Mouse (Mus musculus) heart, embryonic 14.5 days (tissue): ENCODE measurements around the gene 1700012A03Rik. TPM values are rescaled to one million over a fixed set of nuclear protein-coding genes. Genes with fewer than 3 reads are reported as not detected.

Experiments
- ATAC-seq: fragments of 200-750 bp; cut with Nextera tagmentation; 2 replicates; pipeline ENCODE4 v1.8.0; 2017; ENCODE audit warnings: low read depth, moderate TSS enrichment; ENCODE audit not compliant: insufficient number of reproducible peaks, insufficient read depth, low FRiP score
- H3K27ac ChIP-seq, 2 experiments: fragments of 200-500 bp in 1 of 2; fragments of 300-500 bp in 1 of 2; sonication (generic) in 1 of 2; replicated peaks in 1 of 2; 2 replicates each; pipeline ENCODE4 v1.5.1; 2012 to 2014; ENCODE audit warnings: low read depth in 2 of 2, low read length in 2 of 2, control low read depth in 1 of 2, mild to moderate bottlenecking in 1 of 2, mixed read lengths in 1 of 2; ENCODE audit not compliant: control insufficient read depth in 1 of 2, insufficient read depth in 1 of 2
- H3K27me3 ChIP-seq: fragments of 300-500 bp; sonication (generic); 2 replicates; pipeline ENCODE4 v1.6.1; 2014; ENCODE audit warnings: mild to moderate bottlenecking, low read length, control low read depth; ENCODE audit not compliant: control insufficient read depth, insufficient read depth
- H3K36me3 ChIP-seq: fragments of 300-500 bp; sonication (generic); 2 replicates; pipeline ENCODE4 v1.6.1; 2014; ENCODE audit warnings: mild to moderate bottlenecking, control low read depth, low read length, mixed read lengths; ENCODE audit not compliant: control insufficient read depth, insufficient read depth
- H3K4me1 ChIP-seq, 2 experiments: fragments of 200-500 bp in 1 of 2; fragments of 300-500 bp in 1 of 2; sonication (generic) in 1 of 2; 2 replicates each; pipeline ENCODE4 v1.6.1; 2012 to 2014; ENCODE audit warnings: low read length in 2 of 2, control low read depth in 1 of 2, mixed read lengths in 1 of 2; ENCODE audit not compliant: control insufficient read depth in 2 of 2, insufficient read depth in 2 of 2
- H3K4me2 ChIP-seq: fragments of 300-500 bp; sonication (generic); 2 replicates; pipeline ENCODE4 v1.6.1; 2014; ENCODE audit warnings: mild to moderate bottlenecking, low read length
- H3K4me3 ChIP-seq, 2 experiments: fragments of 200-500 bp in 1 of 2; fragments of 300-500 bp in 1 of 2; sonication (generic) in 1 of 2; 2 replicates each; pipeline ENCODE4 v1.5.1; 2012 to 2014; ENCODE audit warnings: low read length in 2 of 2, mild to moderate bottlenecking in 2 of 2, control low read depth in 1 of 2, low read depth in 1 of 2, moderate library complexity in 1 of 2; ENCODE audit not compliant: control insufficient read depth in 1 of 2, insufficient read depth in 1 of 2
- H3K9ac ChIP-seq: fragments of 300-500 bp; sonication (generic); 2 replicates; pipeline ENCODE4 v1.6.1; 2014; ENCODE audit warnings: mild to moderate bottlenecking, low read length
- H3K9me3 ChIP-seq: fragments of 300-500 bp; sonication (generic); 2 replicates; pipeline ENCODE4 v1.6.1; 2016; ENCODE audit warnings: low read length, control low read depth; ENCODE audit not compliant: control insufficient read depth
- WGBS: fragments of 180-500 bp; shearing (Covaris S2); extraction: QIAGEN DNeasy Blood & Tissue Kit; methylation state at CpG from one replicate; pipeline ENCODE4 v1.1.7; 2014; 5-methylcytosine and 5-hydroxymethylcytosine counted together
- polyA plus RNA-seq: library from polyadenylated mRNA; unstranded; fragments of >200 nt; fragmentation: Nextera tagmentation; extraction: Ambion mirVana; gene quantifications from 2 replicates; pipeline ENCODE4 v1.2.1, GENCODE M21; 2014

Gene 1700012A03Rik
- polyA plus RNA-seq, 1 experiment from 2014 or later: not detected

DNA sequence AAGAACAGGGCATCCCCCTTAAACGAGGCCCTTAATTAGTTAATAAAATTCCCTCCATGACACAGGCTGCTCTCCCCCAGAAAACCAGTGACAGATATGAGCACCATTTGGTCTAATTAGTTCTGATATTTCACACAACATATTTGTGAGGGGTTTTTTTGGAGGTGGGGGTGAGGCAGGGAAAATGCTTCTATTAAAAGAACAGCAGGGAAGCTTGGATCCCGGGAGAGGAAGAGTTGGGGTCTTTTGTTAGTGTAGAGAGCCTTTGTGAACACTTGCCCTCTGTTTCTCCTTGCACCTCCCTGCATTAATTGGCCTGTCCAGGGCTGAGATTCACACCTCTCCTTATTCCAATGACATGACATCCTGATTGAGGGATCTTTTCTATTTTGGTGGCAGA lies 6.5 kb downstream of the 1700012A03Rik start:
- Histone ChIP-seq H3K4me2 (no peak overlapping the region), H3K9ac (no peak overlapping the region), H3K36me3 (no peaks in the 10 kb centered on the region), H3K4me1 (no peaks in the 10 kb centered on the region), H3K27ac (no peak overlapping the region), H3K4me3 (no peak overlapping the region), H3K27me3 (no peaks in the 10 kb centered on the region), H3K9me3 (no peaks in the 10 kb centered on the region)
- ATAC-seq: no peak
- WGBS: 34% methylated on average over 2 of the region's 2 CpGs

DNA sequence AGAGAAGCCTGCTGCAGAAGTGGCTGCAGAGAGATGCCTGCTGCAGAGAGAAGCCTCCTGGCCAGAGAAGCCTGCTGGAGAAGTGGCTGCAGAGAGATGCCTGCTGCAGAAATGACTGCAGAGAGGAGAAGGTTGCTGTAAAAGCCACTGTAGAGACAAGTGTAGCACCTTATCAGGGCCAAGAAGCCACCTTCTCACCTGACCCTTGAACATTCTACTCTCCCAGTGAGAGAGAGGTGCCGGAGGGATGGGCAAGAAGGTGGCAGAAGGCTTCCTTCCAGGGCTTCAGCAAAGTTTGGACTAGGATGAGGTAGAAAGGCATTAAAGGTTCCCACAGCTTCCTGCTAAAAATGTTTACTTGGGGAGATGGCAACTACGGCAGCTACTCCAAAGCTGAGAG lies 8.5 kb downstream of the 1700012A03Rik start:
- 70% methylated on average over 2 of the region's 2 CpGs for WGBS
- Histone ChIP-seq H3K9me3 (no peaks in the 10 kb centered on the region), H3K27ac (no peak overlapping the region), H3K36me3 (no peaks in the 10 kb centered on the region), H3K4me2 (no peak overlapping the region), H3K4me1 (no peaks in the 10 kb centered on the region), H3K4me3 (no peak overlapping the region), H3K9ac (no peak overlapping the region), H3K27me3 (no peaks in the 10 kb centered on the region)
- no peak for ATAC-seq

- ATAC-seq: no peak
- Histone ChIP-seq H3K27me3 (no peaks in the 10 kb centered on the region), H3K4me3 (no peak overlapping the region), H3K36me3 (no peaks in the 10 kb centered on the region), H3K9me3 (no peaks in the 10 kb centered on the region), H3K27ac (no peak overlapping the region), H3K4me1 (no peaks in the 10 kb centered on the region), H3K9ac (no peak overlapping the region), H3K4me2 (no peak overlapping the region)
- 73% methylated on average over 2 of the region's 2 CpGs for whole genome bisulfite sequencing
Measured at GRCm38 (mm10) chr6:32060641-32061040, 10.6 kb downstream of the 1700012A03Rik start.

DNA sequence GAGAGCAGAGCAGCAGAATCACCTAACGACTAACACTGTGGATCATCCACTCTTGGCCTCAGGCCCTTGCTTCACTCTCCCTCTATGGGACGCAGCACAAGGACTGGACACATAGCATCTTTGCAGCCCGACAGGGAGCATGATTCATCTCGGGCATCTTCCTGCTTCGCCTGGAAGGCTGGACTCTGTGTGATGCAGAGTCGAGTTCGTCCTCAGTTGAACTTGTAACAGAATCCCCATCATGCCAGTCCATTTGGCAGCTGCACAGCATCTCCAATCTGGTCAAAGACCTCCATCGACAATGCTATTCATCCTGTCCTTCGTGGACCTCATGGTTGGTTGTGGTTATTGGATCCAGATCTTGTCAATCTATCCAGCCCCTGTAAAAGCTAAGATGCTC lies 11.2 kb downstream of the 1700012A03Rik start:
- H3K4me2 ChIP-seq: no peak overlapping the region
- no peaks in the 10 kb centered on the region for H3K27me3 ChIP-seq
- no peaks in the 10 kb centered on the region for H3K4me1 ChIP-seq
- 74% methylated on average over 9 of the region's 9 CpGs for WGBS
- no peak overlapping the region for H3K4me3 ChIP-seq
- H3K9ac ChIP-seq: no peak overlapping the region
- H3K36me3 ChIP-seq: no peaks in the 10 kb centered on the region
- H3K9me3 ChIP-seq: no peaks in the 10 kb centered on the region
- no peak for ATAC-seq
- no peak overlapping the region for H3K27ac ChIP-seq

- Histone ChIP-seq H3K27ac (no peak overlapping the region), H3K4me3 (no peak overlapping the region), H3K9me3 (no peaks in the 10 kb centered on the region), H3K4me1 (no peaks in the 10 kb centered on the region), H3K4me2 (no peak overlapping the region), H3K27me3 (no peaks in the 10 kb centered on the region), H3K36me3 (no peaks in the 10 kb centered on the region), H3K9ac (no peak overlapping the region)
- no peak for ATAC-seq
- WGBS: 69% methylated on average over 10 of the region's 10 CpGs
Measured at GRCm38 (mm10) chr6:32065789-32066510, 15.9 kb downstream of the 1700012A03Rik start.

DNA sequence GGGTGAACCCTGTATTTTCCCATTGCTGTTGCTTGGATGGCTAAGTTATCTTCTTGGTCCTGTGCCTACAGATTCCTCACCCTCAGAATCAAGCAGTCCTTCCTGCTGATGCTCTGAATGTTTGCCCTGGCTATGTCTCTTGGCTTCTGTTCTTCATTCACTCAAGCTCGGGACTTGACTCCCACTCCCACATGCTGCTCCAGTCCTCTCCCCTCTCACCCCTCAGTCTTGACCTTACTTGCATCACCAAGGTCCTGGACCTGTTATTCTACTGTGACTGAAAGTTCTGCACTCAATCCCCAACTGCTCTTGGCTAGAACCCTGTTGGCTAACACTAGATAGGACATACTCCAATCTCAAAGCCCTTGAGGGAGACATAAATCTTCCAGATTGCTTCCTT lies 22.1 kb downstream of the 1700012A03Rik start:
- no peak overlapping the region for H3K9ac ChIP-seq
- WGBS: 58% methylated on average over 1 of the region's 1 CpGs
- H3K4me3 ChIP-seq: no peak overlapping the region
- ATAC-seq: no peak
- H3K4me1 ChIP-seq: no peaks in the 10 kb centered on the region
- no peak overlapping the region for H3K27ac ChIP-seq
- H3K36me3 ChIP-seq: no peaks in the 10 kb centered on the region
- no peak overlapping the region for H3K4me2 ChIP-seq
- H3K27me3 ChIP-seq: no peaks in the 10 kb centered on the region
- no peaks in the 10 kb centered on the region for H3K9me3 ChIP-seq

DNA sequence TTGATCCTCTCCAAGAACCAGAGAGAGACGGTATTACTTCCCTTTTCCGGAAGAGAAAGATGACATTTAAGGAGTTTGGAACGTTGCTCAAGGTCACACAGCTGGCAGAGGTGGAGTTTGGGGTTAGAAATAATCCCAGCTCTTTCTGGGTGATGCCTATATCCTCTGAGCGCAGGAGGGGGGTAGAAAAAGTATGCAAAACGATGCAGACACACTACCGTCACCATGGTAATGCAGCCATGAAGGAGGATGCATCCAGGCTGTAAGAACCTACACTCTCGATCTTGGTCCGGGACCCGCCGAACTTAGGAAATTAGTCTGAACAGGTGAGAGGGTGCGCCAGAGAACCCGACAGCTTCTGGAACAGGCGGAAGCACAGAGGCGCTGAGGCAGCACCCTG lies 43.3 kb downstream of the 1700012A03Rik start:
- no peaks in the 10 kb centered on the region for H3K9me3 ChIP-seq
- no peak overlapping the region for H3K9ac ChIP-seq
- 79% methylated on average over 11 of the region's 14 CpGs for WGBS
- H3K4me2 ChIP-seq: no peak overlapping the region
- no peaks in the 10 kb centered on the region for H3K27me3 ChIP-seq
- no peak overlapping the region for H3K4me3 ChIP-seq
- H3K4me1 ChIP-seq: no peaks in the 10 kb centered on the region
- H3K27ac ChIP-seq: no peak overlapping the region
- no peak for ATAC-seq
- no peaks in the 10 kb centered on the region for H3K36me3 ChIP-seq
